Mouse (Mus musculus): ENCODE measurements at regions not wholly inside any gene's neighbourhood (a gene's known extent, or its start where the extent isn't known, plus 50 kb on each side); places are given as distances from the start of the nearest gene placed in this dataset.
A peak's percentile ranks its signal among the peaks of the same experiment; 100 is the strongest.

DNA sequence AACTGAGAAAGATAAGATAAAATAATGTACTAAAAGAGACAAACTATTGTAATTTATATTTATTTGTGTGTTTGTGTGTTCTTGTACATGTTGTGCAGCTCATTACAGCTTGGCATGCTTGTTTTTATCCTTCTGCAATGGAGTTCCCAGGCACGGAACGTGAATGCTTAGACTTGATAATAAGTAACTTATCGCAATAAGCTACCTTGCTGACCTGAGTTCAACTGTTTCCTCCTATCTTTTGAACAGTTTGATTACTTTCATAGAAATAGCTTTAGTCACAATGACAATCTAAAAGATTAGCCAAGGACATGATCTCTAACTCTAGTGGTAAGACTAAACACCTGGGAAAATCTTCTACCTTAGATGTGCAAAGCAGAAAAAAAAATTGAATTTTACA is 138.9 kb upstream of the Flrt2 start:
- intact Hi-C loops (cut with DNase I), result no loop called here
- DNase-seq, result no peak

DNA sequence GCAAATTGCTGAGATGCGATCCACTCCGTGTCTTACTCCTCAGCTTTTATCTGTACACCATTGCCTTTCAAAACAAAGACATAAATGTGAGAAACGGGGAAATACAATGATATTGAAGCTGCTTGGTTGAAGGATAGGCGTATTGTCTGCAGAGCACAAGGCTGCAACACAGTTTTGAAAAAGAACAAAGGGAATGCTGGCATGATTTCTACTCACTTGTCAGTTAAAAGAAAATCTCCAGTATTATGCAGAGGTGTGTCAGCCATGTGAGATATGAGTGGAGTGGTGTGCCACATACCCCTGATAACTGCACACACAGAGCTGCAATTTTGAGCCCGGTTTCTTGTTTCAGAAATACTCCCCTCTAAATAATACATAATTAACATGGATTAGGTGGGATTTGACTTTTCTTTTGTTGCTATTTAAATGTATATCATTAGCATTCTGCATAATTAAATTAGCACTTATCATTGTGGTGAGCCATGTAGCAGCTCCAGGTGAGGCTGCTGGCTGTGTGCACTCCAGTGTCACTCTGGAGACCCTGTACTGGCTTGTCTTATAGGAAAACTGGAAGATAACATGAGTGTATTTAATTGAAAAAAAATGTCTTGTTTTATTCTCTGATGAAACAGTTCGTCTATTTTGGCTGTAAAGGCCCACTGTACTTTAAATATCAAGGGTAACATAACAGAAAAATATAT is 133.2 kb upstream of the Flrt2 start:
- intact Hi-C loops (cut with DNase I), result no loop called here
- no peak for DNase-seq

DNA sequence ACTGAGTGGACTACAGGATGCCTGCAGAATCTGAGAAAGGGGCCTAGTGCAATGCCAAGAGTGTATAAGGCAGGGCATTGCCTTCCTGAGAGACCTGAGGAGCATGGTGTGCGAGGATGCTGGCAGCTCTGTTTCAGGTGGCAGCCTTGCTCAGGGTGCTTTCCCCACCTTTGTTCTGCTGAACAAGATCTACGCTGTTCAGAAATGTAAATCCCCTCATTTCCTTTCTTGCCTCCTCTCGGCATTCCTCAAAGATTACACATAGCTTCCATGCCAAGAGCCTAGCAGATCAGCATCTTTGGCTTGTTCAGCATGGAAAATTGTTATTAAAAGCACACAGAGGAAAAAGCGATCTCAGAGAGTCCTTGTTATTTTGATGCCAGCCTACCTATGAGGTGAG is 128.6 kb upstream of the Flrt2 start:
- intact Hi-C loops (cut with DNase I), result no loop called here
- DNase-seq, result no peak

DNA sequence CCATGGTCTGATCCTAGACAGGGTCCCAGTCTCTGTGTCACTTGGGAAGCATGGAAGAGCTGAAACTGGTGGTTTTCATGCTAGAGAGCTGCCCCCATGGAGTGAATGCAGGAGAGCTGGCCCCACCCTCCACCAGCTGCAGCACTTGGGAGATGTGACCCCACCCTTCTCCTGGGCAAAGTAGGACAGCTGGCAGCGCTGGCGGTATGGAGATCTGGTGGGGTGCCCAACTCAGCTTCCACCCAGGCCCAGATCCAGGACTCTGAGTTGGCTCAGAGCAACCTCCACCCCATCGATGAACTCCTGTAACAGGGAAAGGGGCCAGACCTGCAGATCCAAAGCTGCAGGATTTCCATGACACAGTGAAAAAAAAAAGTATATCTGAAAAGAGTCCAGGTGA is 115.3 kb upstream of the Flrt2 start:
- intact Hi-C loops (cut with DNase I), result no loop called here
- DNase-seq, result peak in 1 of 2 experiments; percentile 11

DNA sequence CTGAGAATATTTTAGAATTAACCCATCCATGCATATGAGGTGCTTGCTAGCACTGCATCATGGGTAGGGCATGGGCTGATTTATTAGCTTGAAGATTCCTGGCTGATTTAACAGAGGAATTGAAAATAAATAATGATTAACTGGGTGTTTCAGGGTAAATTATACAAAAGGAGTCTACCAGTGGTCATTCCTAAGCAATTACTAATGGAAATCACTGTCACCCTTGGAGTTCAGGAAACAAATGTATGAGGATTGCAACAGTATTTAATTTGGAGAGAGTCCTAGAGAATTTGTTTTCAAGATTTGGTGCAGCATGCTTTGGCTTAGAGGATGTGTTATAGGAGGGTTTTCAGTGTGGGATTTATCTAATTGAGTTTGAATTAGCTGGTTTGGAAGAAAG is 103.0 kb upstream of the Flrt2 start:
- DNase-seq, result no peak
- intact Hi-C loops (cut with DNase I), result loop anchor here (10.0 kb wide), 1 partner anchor 306 kb away; no protein-coding TSS in a partner anchor

DNA sequence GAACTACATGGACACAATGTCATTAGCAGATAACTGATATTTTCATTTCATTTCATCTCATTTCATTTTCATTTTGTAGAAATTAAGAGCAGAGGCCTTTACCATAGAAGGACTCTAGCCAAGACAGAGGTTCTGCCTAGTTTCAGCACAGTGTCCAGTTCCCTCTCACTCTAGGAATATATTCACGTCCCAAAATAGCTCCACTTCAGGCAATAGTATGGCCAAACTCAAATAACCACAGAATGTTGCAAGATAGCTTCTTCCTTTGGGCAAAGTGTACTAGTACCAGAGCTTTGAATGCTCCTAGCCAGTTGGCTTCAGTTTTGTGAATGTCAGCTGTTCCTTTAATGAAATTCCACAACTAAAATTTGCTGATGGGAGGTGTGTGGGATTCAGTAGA is 72.7 kb upstream of the Flrt2 start:
- intact Hi-C loops (cut with DNase I), result no loop called here
- DNase-seq, result no peak

DNA sequence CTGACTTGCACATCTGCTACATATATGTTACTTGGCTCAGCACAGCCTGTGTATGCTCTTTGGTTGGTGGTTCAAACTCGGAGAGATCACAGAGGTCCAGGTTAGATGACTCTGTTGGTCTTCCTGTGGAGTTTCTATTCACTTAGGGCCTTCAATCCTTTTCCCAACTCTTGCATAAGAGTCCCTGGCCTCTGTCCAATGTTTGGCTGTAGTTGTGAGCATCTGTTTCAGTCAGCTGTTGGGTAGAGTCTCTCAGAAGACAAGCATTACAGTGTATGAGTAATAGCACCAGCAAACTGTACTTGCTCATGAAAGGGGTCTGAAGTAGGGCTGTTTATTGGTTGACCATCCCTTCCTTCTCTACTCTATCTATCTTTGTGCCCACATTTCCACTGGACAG is 61.0 kb upstream of the Flrt2 start:
- intact Hi-C loops (cut with DNase I), result no loop called here
- DNase-seq, result peak; percentile 61 to 64

DNA sequence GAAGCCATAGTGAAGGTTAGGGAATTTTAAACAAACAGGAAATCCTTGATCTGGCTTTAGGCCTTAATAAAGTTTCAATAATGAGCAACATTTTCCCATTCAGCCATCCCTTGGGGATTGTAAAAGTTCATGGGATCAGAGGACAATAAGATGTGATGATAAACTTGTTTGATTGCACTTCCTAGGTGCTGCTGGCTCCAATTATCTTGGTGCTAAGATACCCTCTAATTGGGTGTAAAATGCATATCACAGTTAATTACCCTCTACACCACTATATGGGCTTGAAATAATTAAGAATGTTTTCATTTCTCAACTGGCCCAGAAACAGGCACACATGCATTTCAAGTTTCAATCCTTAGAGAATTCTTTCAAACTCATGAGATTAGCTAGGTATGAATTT is 55.4 kb upstream of the Flrt2 start:
- intact Hi-C loops (cut with DNase I), result no loop called here
- DNase-seq, result no peak

DNA sequence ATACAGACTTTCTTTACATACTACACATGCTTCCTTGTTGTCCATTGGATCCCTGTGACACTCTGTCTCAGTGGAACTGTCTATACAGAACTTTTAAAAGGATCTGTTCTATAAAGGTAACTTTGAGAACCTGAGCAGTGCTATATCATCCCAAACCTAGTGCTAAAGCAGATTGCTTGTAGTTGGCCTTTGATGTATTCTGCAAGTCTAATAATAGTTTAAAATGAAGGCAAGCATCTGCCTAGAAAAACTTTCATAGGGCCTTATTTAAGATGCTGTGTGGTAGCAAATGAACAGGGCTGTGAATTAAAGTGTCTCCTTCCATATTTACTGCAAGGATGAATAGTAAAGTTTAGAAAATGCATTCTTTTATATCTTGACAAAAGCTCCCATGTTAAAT is 52.1 kb upstream of the Flrt2 start:
- DNase-seq, result no peak
- intact Hi-C loops (cut with DNase I), result no loop called here

DNA sequence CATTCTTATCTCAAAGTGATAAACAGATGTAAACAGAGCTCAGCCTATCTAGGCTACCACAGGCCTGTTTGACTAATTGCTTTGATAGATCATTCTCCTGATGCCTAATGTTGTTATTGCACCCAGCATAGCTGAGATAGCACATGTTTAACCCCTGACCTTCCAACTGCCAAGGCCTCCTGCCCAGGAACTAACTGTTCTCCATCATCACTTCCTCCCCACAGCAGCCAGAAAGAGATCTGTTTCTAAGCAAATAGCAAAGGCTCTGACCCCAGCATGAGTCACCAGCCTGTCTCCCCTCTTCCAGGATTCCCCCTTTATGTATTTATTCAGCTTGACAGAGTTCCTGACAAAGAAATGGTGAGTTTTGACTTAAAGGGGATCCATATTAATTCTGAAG is 50.4 kb upstream of the Flrt2 start:
- DNase-seq, result no peak
- intact Hi-C loops (cut with DNase I), result no loop called here

All from heart, postnatal 10 days (tissue).